Mouse (Mus musculus) right cerebral cortex, adult 2 months (tissue): Measurements from ENCODE around the gene 6030408B16Rik.

Experiments
- DNase-seq, 2 experiments: peaks; one replicate each; pipeline ENCODE4 v3.0.0; 2021 to 2022; ENCODE audit warnings: low spot score in 2 of 2

The 6030408B16Rik gene

DNA sequence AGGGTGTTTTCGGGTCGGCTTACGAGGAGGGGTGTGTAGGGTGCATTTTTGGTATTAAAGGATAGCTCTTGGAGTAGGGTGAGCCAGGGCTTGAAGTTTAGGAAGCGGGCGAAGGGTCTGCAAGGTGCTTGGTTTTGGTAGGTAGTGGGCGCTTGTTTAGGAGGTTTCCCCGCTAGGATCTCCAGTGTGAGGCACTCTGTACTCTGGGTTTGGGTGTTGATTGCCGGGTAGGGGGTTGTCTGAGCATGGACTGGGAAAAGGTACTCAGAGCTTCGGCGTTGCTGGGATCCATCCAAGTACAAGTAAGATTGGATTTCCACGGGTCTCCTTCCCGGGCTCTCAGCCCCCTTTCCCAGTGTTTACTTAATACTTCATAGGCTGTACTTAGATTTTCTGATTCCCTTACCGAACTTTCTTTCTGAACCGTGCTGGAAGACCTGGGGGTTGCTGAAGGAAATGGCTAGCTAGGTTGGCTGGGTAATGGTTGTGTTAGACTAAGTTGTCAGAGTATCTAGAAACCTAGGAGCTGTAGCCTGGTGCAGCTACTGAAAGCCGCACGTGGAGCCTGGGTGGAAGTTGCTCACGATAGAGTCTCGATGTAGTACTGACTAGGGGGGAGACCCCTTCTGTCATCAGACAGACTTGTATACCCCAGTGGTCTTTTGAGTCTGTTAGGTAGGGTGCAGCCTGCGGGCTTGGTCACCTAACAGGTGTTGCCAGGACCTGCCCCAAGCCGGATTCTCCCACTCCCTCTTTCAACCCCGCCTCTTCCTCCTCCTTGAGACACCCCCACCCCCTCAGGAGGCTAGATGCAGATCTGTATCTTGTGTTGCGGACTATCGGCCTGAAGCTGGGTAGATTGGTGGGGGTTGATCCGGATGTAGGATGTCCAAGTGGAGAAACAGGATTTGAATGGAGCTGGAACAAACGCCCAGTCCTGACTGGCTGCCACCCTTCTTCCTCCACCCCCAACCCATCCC lies 25.7 kb upstream of the 6030408B16Rik start:
- DNase-seq = no peak

DNA sequence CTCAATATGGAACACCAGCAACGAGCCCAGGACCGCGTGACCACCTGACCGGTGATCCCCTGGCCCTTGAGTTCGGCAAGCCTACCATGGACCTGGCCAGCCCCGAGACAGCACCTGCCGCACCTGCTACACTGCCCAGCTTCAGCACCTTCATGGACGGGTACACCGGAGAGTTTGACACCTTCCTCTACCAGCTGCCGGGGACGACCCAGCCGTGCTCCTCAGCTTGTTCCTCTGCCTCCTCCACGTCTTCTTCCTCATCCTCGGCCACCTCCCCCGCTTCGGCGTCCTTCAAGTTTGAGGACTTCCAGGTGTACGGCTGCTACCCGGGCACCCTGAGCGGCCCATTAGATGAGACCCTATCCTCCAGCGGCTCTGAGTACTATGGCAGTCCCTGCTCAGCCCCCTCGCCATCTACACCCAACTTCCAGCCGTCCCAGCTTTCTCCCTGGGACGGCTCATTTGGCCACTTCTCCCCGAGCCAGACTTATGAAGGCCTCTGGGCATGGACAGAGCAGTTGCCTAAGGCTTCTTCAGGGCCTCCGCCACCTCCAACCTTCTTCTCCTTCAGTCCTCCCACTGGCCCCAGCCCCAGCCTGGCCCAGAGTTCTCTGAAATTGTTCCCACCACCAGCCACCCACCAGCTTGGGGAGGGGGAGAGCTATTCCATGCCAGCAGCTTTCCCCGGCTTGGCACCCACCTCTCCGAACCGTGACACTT lies 22.8 kb upstream of the 6030408B16Rik start:
- no peak for DNase-seq

DNA sequence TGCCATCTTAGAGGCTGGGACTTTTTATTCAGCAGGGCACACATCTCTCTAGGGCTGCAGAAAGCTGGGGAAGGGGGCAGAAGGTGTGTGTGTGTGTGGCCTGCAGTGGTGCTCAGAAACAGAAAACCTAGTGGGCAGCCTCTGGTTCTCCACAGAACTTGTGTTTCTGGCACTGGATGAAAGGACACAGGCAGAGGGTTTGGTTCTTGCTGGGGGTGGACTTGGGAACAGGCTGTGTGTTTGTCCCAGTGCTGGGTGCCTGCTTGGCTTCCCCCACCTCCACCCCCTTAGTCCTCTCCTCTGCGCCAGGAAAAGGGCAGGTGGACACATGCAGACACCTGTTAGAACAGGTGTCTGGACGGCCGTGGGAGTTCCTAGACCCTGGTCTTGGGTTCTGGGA lies 21.9 kb upstream of the 6030408B16Rik start:
- no peak for DNase-seq

- DNase-seq = no peak
These were observed 21.5 kb upstream of the 6030408B16Rik start for GRCm38 (mm10) chr15:101271513-101271912.

GRCm38 (mm10) chr15:101274380-101274779 lies 18.6 kb upstream of the 6030408B16Rik start:
- DNase-seq = no peak

GRCm38 (mm10) chr15:101277351-101277899 lies 15.6 kb upstream of the 6030408B16Rik start:
- DNase-seq = no peak

- DNase-seq = no peak
These were observed 14.4 kb upstream of the 6030408B16Rik start for GRCm38 (mm10) chr15:101278589-101278988.

GRCm38 (mm10) chr15:101279430-101279999 lies 13.5 kb upstream of the 6030408B16Rik start:
- no peak for DNase-seq

DNA sequence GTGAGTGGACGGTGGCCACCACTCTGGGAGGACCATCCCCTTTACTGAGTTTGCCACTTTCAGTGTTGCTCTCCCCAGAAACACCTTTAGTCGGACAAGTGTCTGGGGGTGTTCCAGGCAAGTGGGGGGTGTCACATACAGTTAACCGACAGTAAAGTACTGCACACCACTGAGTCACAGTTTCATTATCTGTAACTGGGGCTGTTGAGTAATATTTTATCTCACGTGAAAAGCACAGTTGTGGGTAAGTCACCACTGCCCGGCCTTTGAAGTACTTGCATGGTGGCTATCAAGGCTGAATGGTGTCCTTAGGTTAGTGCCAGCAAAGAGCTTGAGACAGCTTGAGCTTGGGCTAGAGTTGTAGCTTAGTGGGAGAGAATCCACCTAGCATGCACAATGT lies 10.5 kb upstream of the 6030408B16Rik start:
- no peak for DNase-seq

DNA sequence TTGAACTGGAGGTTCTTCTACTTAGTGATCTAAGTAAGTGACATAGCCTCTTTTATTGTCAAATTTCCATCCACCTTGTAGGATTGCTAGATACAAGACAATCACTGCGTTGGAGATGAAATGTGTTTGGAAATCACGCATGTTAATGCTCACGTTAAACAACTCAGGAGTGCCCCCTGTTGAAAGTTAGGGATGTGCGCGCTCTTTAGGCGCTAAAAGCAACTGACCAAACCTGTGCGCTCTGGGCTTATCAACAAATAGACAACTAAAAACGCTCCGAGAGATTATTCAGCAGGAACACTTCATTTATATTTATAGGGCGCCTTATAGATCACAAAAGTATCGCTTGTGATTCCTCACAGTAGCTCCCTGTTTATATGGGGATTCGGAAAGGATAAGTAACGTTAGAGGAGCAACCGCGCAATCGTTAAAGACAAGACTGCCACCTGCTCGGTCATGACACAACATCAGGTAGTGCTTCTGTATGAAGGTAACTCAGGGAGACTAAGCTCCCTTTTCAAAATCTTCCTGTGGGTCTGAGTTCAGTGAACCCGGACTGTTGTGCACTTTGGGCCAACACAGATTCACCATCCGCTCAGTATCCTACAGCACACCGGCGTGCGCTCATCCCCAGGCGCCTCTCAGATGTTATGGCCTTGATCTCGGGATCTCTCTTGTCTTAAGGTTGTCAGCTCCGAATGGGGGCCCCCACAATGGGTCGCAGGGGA lies 9.7 kb upstream of the 6030408B16Rik start:
- DNase-seq = peak; percentile 73 to 77

DNA sequence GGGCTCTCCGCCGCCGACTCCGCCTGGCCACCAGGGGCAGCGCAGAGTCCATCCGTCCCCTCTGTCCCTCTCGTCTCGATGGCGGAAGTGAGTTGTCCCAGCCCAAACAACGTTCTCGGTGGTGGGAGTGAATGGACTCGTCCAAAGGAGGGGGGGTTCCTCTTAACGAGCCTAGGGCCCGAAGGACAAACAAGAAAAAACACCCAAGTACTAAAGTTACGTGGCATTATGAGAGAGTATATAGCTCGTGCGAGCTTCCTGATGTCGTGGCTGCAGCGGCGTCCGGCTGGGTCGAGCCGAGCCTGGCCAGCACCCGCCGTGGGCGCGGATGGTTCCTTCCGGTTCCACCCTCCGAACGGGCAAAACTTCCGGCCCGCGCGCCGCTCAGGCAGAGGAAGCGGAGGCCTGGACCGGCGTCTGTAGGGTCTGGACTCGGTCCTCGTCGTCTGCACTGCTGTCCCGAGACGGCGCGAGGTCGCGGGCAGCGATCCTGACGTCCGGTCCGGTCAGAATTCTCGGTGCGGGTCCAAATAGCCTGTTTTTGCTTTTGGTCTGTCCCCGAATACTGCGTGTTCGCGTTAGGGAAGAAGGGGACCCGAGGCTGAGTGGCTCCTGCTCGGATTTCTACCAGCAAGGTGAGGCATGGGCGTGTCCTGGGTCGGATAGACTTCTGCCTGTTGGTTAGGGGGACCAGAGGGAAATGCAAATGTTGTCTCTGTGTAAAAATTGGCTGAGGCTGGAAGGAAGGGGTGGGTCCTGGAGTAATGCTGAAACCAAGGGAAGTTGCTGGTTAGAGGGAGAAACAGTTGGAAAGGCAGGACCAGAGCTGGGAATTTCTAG lies 8.9 kb upstream of the 6030408B16Rik start, which contains the start of gene Atg101:
TSS of gene Atg101 (plus strand) at position 362 of the 840 bp plus-strand sequence.
- peak; percentile 89 to 90 for DNase-seq

DNA sequence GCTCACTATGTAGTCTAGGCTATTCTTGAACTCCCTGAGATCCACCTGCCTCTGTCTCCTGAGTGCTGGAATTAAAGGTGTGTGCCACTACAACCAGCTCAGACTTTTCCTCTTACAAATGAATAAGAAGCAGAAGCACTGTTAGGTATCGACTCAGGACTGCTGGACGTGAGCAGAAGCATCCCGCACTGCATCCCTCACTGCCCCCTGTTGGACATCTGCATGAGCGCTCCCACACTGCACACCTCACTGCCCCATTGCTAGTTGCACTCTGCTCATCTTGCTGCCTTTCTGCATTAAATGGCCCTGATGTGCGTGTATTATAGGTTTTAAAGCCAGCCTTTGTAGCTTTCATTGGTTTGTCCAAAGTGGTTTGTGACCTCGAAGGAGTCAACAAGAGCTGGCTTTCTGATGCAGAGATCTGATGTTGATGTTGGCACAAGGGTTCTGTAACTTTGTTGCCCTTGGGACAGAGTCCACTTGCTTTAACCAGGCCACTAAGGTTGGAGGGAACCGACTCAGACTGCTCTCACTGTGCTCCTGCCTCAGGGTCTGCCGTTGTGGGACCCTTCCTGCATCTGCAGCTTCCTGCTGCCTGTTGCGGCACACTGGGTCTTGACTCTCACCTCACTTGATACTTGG lies 6.8 kb upstream of the 6030408B16Rik start:
- DNase-seq = no peak

DNA sequence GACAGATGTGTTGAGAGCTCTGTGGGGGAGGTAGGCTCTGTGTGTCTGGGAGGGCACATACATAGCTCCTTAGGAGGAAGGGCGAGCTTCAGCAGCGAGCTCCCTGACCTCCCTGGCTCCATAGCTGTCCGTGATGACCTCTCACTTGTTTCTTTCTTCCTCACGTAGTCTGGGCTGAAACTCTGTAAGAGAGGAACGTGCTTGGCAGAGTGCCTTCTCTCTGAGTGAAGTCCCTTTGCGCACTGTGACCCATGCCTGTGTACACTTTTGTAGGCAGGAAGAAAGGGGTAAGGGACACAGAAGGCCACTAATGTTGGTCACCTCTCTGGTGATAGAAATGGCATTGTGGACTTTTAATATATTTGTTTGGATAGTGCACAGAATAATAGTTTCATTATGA lies 5.7 kb upstream of the 6030408B16Rik start:
- DNase-seq = no peak

- DNase-seq = no peak
These were observed 2.7 kb upstream of the 6030408B16Rik start for GRCm38 (mm10) chr15:101290354-101290753.

DNA sequence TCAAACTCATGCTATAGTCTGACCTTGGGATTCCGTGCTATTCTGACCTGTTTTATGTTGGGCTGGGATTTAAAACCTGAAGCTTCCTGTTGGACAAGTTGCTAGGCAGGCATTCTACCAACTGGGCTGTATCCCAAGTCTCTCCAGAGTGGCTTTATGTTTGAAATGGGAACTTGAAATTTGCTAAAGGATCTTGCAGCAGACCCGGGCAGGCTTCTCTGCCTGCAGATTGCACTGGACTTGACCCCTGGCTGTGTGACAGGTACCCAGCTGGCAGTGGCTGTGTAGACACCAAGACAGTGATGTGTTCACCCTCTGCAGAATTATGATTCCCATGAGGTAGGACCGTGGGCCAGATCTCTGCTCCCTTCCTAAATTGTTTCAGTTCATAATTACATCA lies 1.0 kb upstream of the 6030408B16Rik start:
- DNase-seq = no peak

DNA sequence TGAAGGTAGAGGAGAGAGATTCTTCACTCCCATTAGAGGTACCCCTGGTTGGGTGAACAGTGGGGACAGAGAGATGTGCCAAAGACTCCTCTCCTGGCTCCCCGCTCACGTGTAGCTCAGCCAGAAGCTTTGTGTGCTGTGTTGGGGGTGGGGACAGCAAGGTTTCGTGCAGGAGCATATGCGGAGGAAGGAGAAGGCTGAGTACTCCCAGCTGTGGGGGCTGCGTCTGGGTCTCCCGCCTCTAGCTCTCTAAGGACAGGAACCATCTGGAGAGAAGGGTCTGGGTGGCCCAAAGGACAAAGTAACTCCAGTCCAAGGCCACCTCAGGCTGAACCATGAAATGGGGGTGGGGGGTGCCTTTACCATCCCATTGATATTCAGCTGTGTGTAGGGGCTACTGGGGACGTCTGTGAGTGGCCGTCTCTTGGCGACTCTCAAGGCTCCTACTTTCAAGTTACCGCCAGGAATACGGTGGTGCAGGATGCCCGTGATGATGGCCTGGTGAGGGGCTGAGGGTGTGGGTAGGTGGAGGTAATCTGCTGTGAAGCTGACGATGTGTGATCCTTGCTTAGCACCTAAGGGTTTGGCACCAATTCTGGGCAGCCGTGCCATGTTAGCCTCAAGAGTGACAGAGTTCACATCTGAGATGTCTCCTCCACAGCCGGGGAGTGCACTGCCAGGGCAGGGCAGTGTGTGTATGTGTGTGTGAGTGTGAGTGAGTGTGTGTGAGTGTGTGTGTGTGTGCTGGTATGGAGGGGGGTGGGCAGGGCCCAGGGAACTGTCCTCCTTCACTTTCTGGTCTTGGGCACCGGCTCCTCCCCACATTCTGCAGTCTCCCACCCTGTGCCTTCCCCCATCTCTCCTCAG lies 1.2 kb downstream of the 6030408B16Rik start:
- no peak for DNase-seq

- no peak for DNase-seq
These were observed 2.1 kb downstream of the 6030408B16Rik start for GRCm38 (mm10) chr15:101295106-101295505.

GRCm38 (mm10) chr15:101295616-101296015 lies 2.6 kb downstream of the 6030408B16Rik start:
- no peak for DNase-seq

DNA sequence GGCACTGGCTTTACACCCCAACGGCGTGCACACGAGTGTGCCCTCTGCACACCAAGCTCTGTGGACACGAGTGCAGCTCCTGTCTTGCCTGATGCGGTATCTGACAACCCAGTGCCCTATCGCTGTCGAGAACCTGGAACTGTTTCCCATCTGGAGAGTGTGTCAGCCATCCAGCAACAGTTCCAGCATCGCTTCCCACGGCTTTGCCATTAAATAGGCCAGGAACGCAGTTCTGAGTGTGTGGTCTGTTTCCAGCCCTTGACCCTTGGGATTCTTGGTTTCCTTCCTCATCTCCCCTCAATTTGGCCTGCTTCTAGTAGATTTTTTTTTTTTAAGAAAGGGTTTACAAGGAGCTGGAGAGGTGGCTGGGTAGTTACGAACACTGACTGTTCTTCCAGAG lies 3.1 kb downstream of the 6030408B16Rik start:
- no peak for DNase-seq
